Mouse (Mus musculus): ENCODE measurements around the gene Slc6a9. TPM values are rescaled to one million over a fixed set of nuclear protein-coding genes. Genes with fewer than 3 reads are reported as not detected.

The Slc6a9 gene
- polyA plus RNA-seq, 1 experiment from 2014 or later, result 31.1 TPM

DNA sequence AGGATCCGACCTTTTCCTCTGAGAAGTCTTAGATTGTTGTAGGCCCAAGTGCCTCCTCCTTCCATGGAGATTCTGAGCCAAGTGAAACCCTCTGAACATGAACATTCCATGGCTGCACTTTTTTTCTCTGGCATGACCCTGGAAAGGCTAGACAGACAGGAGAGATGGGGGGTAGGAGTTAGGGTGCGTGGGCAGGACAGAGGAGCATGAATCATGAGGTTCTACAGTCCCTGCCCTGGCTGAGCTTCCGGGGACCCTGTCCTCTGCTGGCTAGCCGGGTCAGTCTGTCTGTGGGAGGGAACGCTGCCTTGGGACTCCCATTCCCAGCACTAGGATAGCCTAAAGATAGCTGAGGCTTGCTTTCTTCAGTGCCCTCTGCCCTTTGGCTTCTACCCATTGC, 10.2 kb downstream of the Slc6a9 start:
- Histone ChIP-seq H3K9ac (no peak overlapping the region), H3K27me3 (no peaks in the 10 kb centered on the region), H3K36me3 (no peaks in the 10 kb centered on the region), H3K4me1 (replicated peaks) (peaks cover 16% of the 10 kb centered on the region), H3K4me2 (no peak overlapping the region), H3K27ac (replicated peaks) (no peak overlapping the region), H3K9me3 (no peaks in the 10 kb centered on the region), H3K4me3 (no peak overlapping the region)
- 88% methylated on average over 5 of the region's 5 CpGs for WGBS
- ATAC-seq (ENCODE audit: low read depth), result no peak

DNA sequence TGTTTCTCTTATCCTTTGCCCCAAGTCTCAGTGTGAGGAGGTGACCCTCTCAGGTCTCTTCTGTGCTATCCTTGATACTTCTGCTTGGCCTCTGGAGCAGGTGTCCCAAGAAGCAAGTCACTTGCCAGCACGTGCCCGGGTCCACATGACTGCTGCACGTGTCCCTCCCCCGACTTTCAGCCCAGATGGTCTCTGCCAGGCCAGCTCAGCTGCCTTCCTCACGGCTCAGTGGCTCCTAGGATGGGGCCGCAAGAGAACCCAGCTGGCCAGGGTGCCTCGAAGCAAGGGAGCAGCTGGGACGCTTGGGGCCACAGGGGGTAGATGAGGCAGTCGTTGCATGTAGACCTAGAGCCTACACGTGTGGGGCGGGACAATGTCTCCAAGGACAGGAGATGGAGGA, 11.0 kb downstream of the Slc6a9 start:
- WGBS, result 47% methylated on average over 11 of the region's 11 CpGs
- ATAC-seq (ENCODE audit: low read depth), result no peak

DNA sequence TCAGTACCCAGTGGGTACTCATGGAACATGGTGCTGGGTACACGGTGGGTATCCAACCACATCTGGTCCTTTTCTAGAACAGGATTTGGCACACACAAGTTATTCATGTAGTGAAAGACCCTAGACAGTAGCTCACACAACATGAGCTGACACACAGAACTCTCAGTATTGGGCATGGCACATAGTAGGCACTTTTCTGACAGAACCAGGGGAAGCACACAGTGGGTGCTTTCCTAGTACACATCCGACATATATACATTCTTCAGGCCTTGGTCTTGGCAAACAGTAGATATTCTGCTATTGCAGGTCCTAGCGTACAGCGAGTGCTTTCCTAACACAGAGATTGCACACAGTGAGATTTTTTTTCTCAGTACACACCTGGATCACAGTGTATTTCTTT, 12.0 kb downstream of the Slc6a9 start:
- WGBS, result 95% methylated on average over 4 of the region's 4 CpGs
- no peak overlapping the region for H3K9ac ChIP-seq
- H3K4me2 ChIP-seq, result no peak overlapping the region
- no peaks in the 10 kb centered on the region for H3K9me3 ChIP-seq
- H3K36me3 ChIP-seq, result no peaks in the 10 kb centered on the region
- no peak overlapping the region for H3K4me3 ChIP-seq
- no peaks in the 10 kb centered on the region for H3K27me3 ChIP-seq
- no peak overlapping the region for H3K27ac ChIP-seq (replicated peaks)
- no peak for ATAC-seq (ENCODE audit: low read depth)
- peaks cover 33% of the 10 kb centered on the region for H3K4me1 ChIP-seq (replicated peaks)

More for the DNA sequence above, 11.0 kb downstream of the Slc6a9 start:
- Histone ChIP-seq H3K4me3 (no peak overlapping the region), H3K9me3 (no peaks in the 10 kb centered on the region), H3K9ac (no peak overlapping the region), H3K36me3 (no peaks in the 10 kb centered on the region), H3K27ac (replicated peaks) (no peak overlapping the region), H3K4me2 (no peak overlapping the region), H3K27me3 (no peaks in the 10 kb centered on the region), H3K4me1 (replicated peaks) (peaks cover 25% of the 10 kb centered on the region)

DNA sequence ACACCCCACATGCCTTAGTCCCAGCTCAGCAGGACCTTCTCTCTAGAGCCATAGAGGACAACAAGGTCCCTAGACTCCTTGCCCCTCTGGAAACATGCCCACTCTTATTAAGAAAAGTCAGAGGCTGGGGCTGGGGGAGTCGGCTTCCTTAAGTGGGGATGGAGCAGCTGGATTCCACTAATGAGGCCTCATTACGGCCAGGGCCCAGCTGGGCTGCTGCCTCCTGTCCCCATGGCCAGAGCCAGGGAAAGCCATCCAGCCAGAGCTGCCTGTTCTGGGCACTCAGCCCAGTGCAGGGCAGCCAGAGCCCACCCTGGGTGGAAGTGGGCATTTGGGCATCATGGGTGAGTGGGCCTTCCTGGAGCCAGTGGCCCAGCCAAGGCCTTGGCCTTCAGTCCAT, 12.7 kb downstream of the Slc6a9 start:
- Histone ChIP-seq H3K4me3 (no peak overlapping the region), H3K9ac (no peak overlapping the region), H3K36me3 (no peaks in the 10 kb centered on the region), H3K4me2 (no peak overlapping the region), H3K9me3 (no peaks in the 10 kb centered on the region), H3K27ac (replicated peaks) (0 out of 2 replicates have a peak overlapping the region, but pooled peaks have one; percentile 25), H3K27me3 (no peaks in the 10 kb centered on the region), H3K4me1 (replicated peaks) (peaks cover 33% of the 10 kb centered on the region)
- WGBS, result 8% methylated on average over 2 of the region's 2 CpGs
- ATAC-seq (ENCODE audit: low read depth), result no peak

DNA sequence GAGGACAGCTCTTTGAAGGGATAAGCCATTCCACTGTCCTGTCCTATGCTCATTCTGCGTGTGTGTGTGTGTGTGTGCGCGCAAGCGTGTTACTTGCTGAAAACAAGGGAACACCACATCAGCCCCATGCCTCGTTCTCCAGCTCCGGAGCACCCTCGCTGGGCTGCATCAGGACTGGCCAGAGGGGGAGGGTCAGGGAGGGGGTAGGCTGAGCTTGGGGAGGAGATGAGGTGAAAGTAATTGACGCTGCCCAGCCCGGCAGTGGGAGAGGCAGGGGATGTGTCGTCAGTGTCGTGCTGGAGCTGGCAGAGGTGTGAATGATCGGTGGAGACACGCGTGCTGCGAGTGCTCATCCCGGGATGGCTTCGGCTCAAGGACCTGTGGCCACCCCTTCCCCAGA, 14.8 kb downstream of the Slc6a9 start:
- Histone ChIP-seq H3K36me3 (no peaks in the 10 kb centered on the region), H3K27ac (replicated peaks) (peak overlapping the region; percentile 67), H3K4me1 (replicated peaks) (peaks cover 33% of the 10 kb centered on the region), H3K9me3 (no peaks in the 10 kb centered on the region), H3K27me3 (no peaks in the 10 kb centered on the region), H3K4me3 (no peak overlapping the region), H3K4me2 (peak overlapping the region; percentile 11; the same call in 1 of the 2 replicates), H3K9ac (peak overlapping the region; percentile 3; the same call in 1 of the 2 replicates)
- WGBS, result 37% methylated on average over 17 of the region's 17 CpGs
- ATAC-seq (ENCODE audit: low read depth), result peak; percentile 33

DNA sequence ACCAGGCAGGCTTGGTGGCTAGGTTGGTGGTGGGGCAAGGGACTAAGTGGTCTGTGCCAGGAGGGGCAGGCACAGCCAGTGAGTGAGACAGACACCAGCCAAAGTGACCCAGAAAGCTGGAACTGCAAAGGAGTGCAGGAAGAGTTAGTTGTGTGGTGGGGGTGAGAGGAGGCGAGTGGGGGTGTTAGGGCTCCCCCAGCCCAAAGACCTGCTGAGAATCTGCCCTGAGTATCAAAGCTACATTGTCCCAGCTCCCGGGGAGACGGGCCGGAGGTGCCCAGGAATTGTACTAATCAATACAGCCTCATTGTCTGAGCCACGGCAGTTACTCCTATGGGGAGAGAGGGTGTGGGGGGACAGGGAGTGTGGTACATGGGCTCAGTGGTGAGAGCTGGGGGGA, 15.2 kb downstream of the Slc6a9 start:
- Histone ChIP-seq H3K27me3 (no peaks in the 10 kb centered on the region), H3K36me3 (no peaks in the 10 kb centered on the region), H3K4me2 (peak overlapping the region; percentile 11; the same call in 1 of the 2 replicates), H3K9me3 (no peaks in the 10 kb centered on the region), H3K9ac (peak overlapping the region; percentile 3; the same call in 1 of the 2 replicates), H3K4me1 (replicated peaks) (peaks cover 35% of the 10 kb centered on the region), H3K27ac (replicated peaks) (peak overlapping the region; percentile 67), H3K4me3 (no peak overlapping the region)
- ATAC-seq (ENCODE audit: low read depth), result peak; percentile 86
- 23% methylated on average over 5 of the region's 5 CpGs for WGBS

DNA sequence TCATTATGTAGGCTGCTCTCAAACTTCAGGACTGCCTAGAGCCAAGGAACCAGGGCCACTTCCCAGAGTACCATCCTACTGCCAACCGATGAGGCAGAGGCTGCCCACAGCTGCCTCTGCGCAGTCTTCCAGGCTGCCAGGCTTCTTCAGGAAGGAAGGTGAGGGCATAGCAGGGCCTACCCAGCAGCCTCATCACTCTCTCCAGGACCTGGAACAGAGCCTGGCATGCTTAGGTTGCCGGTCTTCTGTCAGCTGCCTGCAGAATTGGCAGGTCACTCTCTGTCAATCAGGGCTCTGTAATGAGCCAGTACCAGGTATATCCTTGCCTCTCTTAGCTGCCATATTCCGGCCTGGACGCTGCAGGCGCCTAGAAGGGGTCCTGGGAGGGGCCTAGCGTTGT, 15.9 kb downstream of the Slc6a9 start:
- no peaks in the 10 kb centered on the region for H3K9me3 ChIP-seq
- H3K27me3 ChIP-seq, result no peaks in the 10 kb centered on the region
- H3K27ac ChIP-seq (replicated peaks), result no peak overlapping the region; the same call in 1 of the 2 replicates
- 0 out of 2 replicates have a peak overlapping the region, but pooled peaks have one; percentile 12 for H3K9ac ChIP-seq
- WGBS, result 81% methylated on average over 7 of the region's 7 CpGs
- H3K4me3 ChIP-seq, result no peak overlapping the region
- ATAC-seq (ENCODE audit: low read depth), result no peak
- H3K4me2 ChIP-seq, result peak overlapping the region; percentile 24; the same call in 1 of the 2 replicates
- peaks cover 41% of the 10 kb centered on the region for H3K4me1 ChIP-seq (replicated peaks)
- no peaks in the 10 kb centered on the region for H3K36me3 ChIP-seq

DNA sequence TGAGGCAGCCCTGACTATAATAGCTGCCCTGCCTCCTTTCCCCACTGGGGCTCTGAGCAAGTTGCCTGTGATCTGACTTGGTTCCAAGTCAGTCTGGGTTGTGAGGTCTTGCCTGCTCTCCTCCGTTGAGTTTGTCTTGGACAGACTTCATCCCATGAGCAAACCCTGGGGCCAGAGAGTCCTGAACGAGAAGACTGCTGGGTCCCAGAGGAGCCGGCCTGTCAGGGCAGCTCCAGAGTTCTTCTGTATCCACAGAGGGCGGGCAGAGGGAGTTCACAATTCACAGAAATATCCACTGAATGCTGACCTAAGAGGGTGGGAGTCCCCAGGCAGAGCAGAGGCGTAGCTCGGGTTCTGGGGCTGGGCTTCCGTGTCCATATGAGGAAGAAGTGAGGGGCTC, 16.6 kb downstream of the Slc6a9 start:
- no peaks in the 10 kb centered on the region for H3K9me3 ChIP-seq
- peaks cover 48% of the 10 kb centered on the region for H3K4me1 ChIP-seq (replicated peaks)
- H3K4me3 ChIP-seq, result no peak overlapping the region
- no peak for ATAC-seq (ENCODE audit: low read depth)
- no peak overlapping the region for H3K4me2 ChIP-seq
- H3K27me3 ChIP-seq, result no peaks in the 10 kb centered on the region
- no peaks in the 10 kb centered on the region for H3K36me3 ChIP-seq
- 72% methylated on average over 7 of the region's 7 CpGs for WGBS
- H3K9ac ChIP-seq, result 0 out of 2 replicates have a peak overlapping the region, but pooled peaks have one; percentile 12
- H3K27ac ChIP-seq (replicated peaks), result no peak overlapping the region; the same call in 1 of the 2 replicates

DNA sequence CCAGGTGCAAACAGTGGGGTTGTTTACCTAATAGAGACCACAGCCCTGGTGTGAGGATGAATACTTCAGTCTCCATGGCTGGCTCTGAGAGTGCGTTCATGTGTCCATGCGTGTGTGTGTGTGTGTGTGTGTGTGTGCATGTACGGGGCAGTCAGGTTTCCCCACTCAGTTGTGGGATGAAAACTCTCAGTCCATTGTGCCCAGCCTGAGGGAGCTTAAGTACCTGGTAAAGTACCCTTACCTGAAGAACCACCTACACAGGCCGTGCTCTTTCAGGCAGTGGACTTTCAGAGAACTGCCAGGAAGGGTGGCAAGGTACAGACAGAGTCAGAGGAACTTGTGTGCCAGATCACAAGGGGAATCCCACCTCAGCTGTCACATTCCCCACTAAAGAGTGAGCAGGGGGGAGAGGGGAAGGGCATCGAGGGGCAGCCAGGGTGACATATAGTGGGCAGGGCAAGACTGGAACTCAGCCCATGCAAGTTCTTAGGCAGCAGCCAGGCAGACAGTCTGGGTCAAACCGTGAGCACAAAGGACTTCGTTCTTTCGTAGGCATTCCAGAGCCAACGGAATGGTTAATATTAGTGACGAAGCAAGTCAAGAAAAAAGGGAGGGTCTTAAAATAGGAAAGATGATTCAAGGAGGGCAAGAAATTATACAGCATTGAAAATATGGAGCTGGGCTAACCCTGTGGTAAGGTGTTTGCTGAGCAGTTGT, 18.0 kb downstream of the Slc6a9 start:
- H3K4me2 ChIP-seq, result no peak overlapping the region
- H3K9ac ChIP-seq, result no peak overlapping the region
- WGBS, result 84% methylated on average over 10 of the region's 10 CpGs
- no peak overlapping the region for H3K27ac ChIP-seq (replicated peaks)
- no peaks in the 10 kb centered on the region for H3K9me3 ChIP-seq
- no peak for ATAC-seq (ENCODE audit: low read depth)
- H3K36me3 ChIP-seq, result no peaks in the 10 kb centered on the region; the same call in 1 of the 2 replicates
- no peaks in the 10 kb centered on the region for H3K27me3 ChIP-seq
- H3K4me1 ChIP-seq (replicated peaks), result peaks cover 45% of the 10 kb centered on the region
- H3K4me3 ChIP-seq, result no peak overlapping the region

DNA sequence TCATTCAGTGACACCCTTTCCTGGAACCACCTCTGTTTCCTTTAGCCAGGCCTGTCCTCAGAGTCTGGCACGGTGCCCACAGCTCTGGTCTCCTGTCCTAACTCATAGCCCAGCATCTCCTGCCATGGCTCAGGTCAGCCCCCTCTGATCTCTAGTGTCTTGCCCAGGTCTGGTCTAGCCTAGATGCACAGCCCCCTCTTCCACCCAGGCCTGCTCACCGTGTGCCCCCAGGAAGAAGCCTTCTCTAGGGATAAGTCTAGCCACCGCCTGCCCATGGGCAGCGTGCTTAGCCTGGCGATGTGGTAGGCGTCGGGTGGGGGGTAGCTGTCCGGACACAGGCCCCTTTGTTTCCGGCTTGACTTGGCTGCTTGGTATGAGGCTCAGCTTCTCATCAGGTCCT, 20.8 kb downstream of the Slc6a9 start:
- ATAC-seq (ENCODE audit: low read depth), result peak; percentile 34; the same call in 1 of the 2 replicates
- no peaks in the 10 kb centered on the region for H3K27me3 ChIP-seq
- 67% methylated on average over 9 of the region's 9 CpGs for WGBS
- no peak overlapping the region for H3K4me2 ChIP-seq
- peaks cover 43% of the 10 kb centered on the region for H3K4me1 ChIP-seq (replicated peaks)
- no peaks in the 10 kb centered on the region for H3K9me3 ChIP-seq
- H3K9ac ChIP-seq, result no peak overlapping the region
- H3K27ac ChIP-seq (replicated peaks), result peak overlapping the region; percentile 70
- no peaks in the 10 kb centered on the region; the same call in 1 of the 2 replicates for H3K36me3 ChIP-seq
- no peak overlapping the region for H3K4me3 ChIP-seq

DNA sequence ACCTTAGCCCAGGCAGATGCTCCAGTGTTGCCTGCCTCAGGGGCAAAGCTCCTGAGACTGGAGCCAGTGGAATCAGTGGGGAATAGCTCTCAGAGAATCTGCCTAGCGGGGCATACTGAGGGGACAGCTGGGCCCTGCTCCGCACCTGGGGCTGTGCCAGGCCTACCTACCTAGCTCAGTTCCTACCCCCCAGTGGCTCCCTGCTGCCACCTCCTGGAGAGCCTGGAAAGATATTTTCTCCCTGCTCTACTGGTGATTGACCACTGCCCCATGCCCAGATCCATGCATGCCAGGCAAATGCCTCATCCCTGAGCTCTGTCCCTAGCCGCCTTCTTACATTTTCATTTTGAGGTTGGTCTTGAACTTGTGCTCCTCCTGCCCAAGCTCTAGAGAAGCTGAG, 24.5 kb downstream of the Slc6a9 start:
- Histone ChIP-seq H3K4me1 (replicated peaks) (peaks cover 40% of the 10 kb centered on the region), H3K4me2 (no peak overlapping the region), H3K36me3 (no peaks in the 10 kb centered on the region; the same call in 1 of the 2 replicates), H3K9ac (no peak overlapping the region), H3K27me3 (no peaks in the 10 kb centered on the region), H3K4me3 (no peak overlapping the region), H3K27ac (replicated peaks) (no peak overlapping the region), H3K9me3 (no peaks in the 10 kb centered on the region)
- ATAC-seq (ENCODE audit: low read depth), result peak; percentile 26; the same call in 1 of the 2 replicates
- 55% methylated on average over 3 of the region's 3 CpGs for WGBS

DNA sequence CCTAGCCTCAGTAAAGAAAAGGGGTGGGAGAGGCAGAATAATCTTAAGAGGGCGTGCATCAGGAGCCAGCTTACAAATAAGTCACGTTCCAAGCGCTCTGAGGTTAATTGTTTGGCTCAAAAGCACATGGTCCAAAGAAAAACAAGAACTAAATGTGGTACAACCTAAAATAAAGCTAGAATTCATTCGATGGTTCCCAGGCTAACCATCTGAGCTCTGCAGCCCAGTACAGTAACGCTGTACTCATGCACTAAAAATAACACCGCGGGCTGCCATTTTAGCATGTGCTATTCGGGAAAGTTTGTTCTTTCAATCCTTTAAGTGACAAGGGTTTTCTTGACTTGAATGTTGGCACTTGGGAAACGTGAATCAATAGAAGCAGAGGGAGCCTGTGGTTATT, 26.3 kb downstream of the Slc6a9 start:
- no peaks in the 10 kb centered on the region for H3K9me3 ChIP-seq
- 84% methylated on average over 9 of the region's 9 CpGs for WGBS
- peaks cover 29% of the 10 kb centered on the region for H3K4me1 ChIP-seq (replicated peaks)
- ATAC-seq (ENCODE audit: low read depth), result no peak
- H3K4me3 ChIP-seq, result no peak overlapping the region
- no peak overlapping the region for H3K9ac ChIP-seq
- H3K27me3 ChIP-seq, result no peaks in the 10 kb centered on the region
- no peaks in the 10 kb centered on the region; the same call in 1 of the 2 replicates for H3K36me3 ChIP-seq
- H3K27ac ChIP-seq (replicated peaks), result no peak overlapping the region
- no peak overlapping the region for H3K4me2 ChIP-seq
